Comparison of ENCODE assay signal across 8 mouse cellular contexts in genomic region chr7:122968751-122969150, GRCm38 (mm10). TPM values are rescaled to one million over a fixed set of nuclear protein-coding genes. Genes with fewer than 3 reads are reported as not detected.
DNase-seq lines count a peak whose midpoint lies in the region; ATAC-seq and TF ChIP-seq lines count a peak whose summit lies in the region.

No protein-coding gene starts in this region.

- H3K4me1 ChIP-seq in heart, embryonic 16.5 days (ENCODE audit: control insufficient read depth, insufficient read depth, low read length): peaks cover 20% of the 10 kb centered on the region
- peaks cover 13% of the 10 kb centered on the region for H3K4me1 ChIP-seq in bone marrow macrophage, adult 2 months (ENCODE audit: control insufficient read depth, insufficient read depth, low read length)
- H3K4me1 ChIP-seq in hindbrain, postnatal 0 days (ENCODE audit: insufficient read depth, low read length): peaks cover 12% of the 10 kb centered on the region; the same call in 1 of the 2 replicates
- no peaks in the 10 kb centered on the region for H3K4me1 ChIP-seq in midbrain, postnatal 0 days (ENCODE audit: insufficient read depth, low read length)

- no peak for ATAC-seq in heart, embryonic 16.5 days (replicated peaks; ENCODE audit: extremely low read depth, insufficient read depth, low FRiP score)
- no peak for ATAC-seq in hindbrain, postnatal 0 days
- ATAC-seq in midbrain, postnatal 0 days (ENCODE audit: low FRiP score): no peak
- ATAC-seq in cerebellum, adult (ENCODE audit: insufficient number of reproducible peaks, low FRiP score, low TSS enrichment): no peak

- no peaks in the 10 kb centered on the region for H3K9me3 ChIP-seq in heart, embryonic 16.5 days (replicated peaks; ENCODE audit: control insufficient read depth, low read length)
- H3K9me3 ChIP-seq in hindbrain, postnatal 0 days (ENCODE audit: low read length): no peaks in the 10 kb centered on the region
- no peaks in the 10 kb centered on the region for H3K9me3 ChIP-seq in midbrain, postnatal 0 days (ENCODE audit: low read length)

- no peaks in the 10 kb centered on the region for H3K27me3 ChIP-seq in heart, embryonic 16.5 days (ENCODE audit: control insufficient read depth, insufficient read depth, low read length)
- no peaks in the 10 kb centered on the region for H3K27me3 ChIP-seq in hindbrain, postnatal 0 days (ENCODE audit: insufficient read depth, low read length)
- no peaks in the 10 kb centered on the region for H3K27me3 ChIP-seq in midbrain, postnatal 0 days (ENCODE audit: insufficient read depth, low read length)

- peak overlapping the region; percentile 72 for H3K4me2 ChIP-seq in heart, embryonic 16.5 days (ENCODE audit: low read depth, low read length)
- peak overlapping the region; percentile 89 for H3K4me2 ChIP-seq in hindbrain, postnatal 0 days (ENCODE audit: low read depth, low read length)
- peak overlapping the region; percentile 49 for H3K4me2 ChIP-seq in midbrain, postnatal 0 days (ENCODE audit: low read depth, low read length, poor library complexity, severe bottlenecking)

- 53% methylated on average over 4 of the region's 4 CpGs for WGBS in heart, embryonic 16.5 days
- 44% methylated on average over 4 of the region's 4 CpGs for WGBS in hindbrain, postnatal 0 days
- WGBS in midbrain, postnatal 0 days: 44% methylated on average over 4 of the region's 4 CpGs

- H3K36me3 ChIP-seq in heart, embryonic 16.5 days (ENCODE audit: control insufficient read depth, insufficient read depth): no peaks in the 10 kb centered on the region
- no peaks in the 10 kb centered on the region for H3K36me3 ChIP-seq in hindbrain, postnatal 0 days (ENCODE audit: insufficient read depth, low read length)
- H3K36me3 ChIP-seq in midbrain, postnatal 0 days (ENCODE audit: insufficient read depth, low read length): no peaks in the 10 kb centered on the region

- H3K9ac ChIP-seq in heart, embryonic 16.5 days (ENCODE audit: low read length): no peak overlapping the region; the same call in 1 of the 2 replicates
- H3K9ac ChIP-seq in hindbrain, postnatal 0 days (replicated peaks; ENCODE audit: low read length): no peak overlapping the region
- H3K9ac ChIP-seq in midbrain, postnatal 0 days (replicated peaks; ENCODE audit: low read length, poor library complexity, severe bottlenecking): 0 out of 2 replicates have a peak overlapping the region, but pooled peaks have one; percentile 100

- no peak for TF ChIP-seq POLR2A in bone marrow macrophage, adult 2 months (IDR thresholded peaks at IDR 0.05; ENCODE audit: borderline replicate concordance, low read depth, low read length)

- H3K27ac ChIP-seq in heart, embryonic 16.5 days (ENCODE audit: low read length): no peak overlapping the region
- H3K27ac ChIP-seq in bone marrow macrophage, adult 2 months (ENCODE audit: insufficient read depth, low read depth, low read length): no peak overlapping the region
- no peak overlapping the region for H3K27ac ChIP-seq in hindbrain, postnatal 0 days
- peak overlapping the region; percentile 95; the same call in 1 of the 2 replicates for H3K27ac ChIP-seq in midbrain, postnatal 0 days (ENCODE audit: low read depth, low read length)

- no peak for TF ChIP-seq CTCF in bone marrow macrophage, adult 2 months (IDR thresholded peaks at IDR 0.05; ENCODE audit: low read depth, low read length)
- TF ChIP-seq CTCF in hindbrain, postnatal 0 days (IDR thresholded peaks at IDR 0.05; ENCODE audit: low read depth): 0 out of 2 replicates have a peak, but pooled peaks have one; percentile 6
- TF ChIP-seq CTCF in midbrain, postnatal 0 days (IDR thresholded peaks at IDR 0.05): peak; percentile 48

- H3K4me3 ChIP-seq in heart, embryonic 16.5 days (ENCODE audit: low read length): no peak overlapping the region
- H3K4me3 ChIP-seq in bone marrow macrophage, adult 2 months (ENCODE audit: insufficient read depth, low read length): peak overlapping the region; percentile 84; the same call in 1 of the 2 replicates
- H3K4me3 ChIP-seq in hindbrain, postnatal 0 days (ENCODE audit: low read length): peak overlapping the region; percentile 100
- H3K4me3 ChIP-seq in midbrain, postnatal 0 days (ENCODE audit: low read depth, low read length): peak overlapping the region; percentile 88

- DNase-seq in heart, adult 18-20 months: no peak
- peak; percentile 30 for DNase-seq in hindbrain, postnatal 0 days (ENCODE audit: low spot score)
- peak; percentile 22 for DNase-seq in midbrain, postnatal 0 days (ENCODE audit: low spot score)
- no peak for DNase-seq in spleen, postnatal 4 days (ENCODE audit: low spot score in 2 of 2)
- DNase-seq in adrenal gland, adult 2 months: no peak

RNA-seq across cellular contexts. Expression of gene Rbbp6, which starts 3.3 kb away (rescaled TPM):
- polyA plus RNA-seq in heart, embryonic 16.5 days (2015; fragmentation: Nextera tagmentation; extraction: Ambion mirVana): 16.5 and 17.2 TPM in 2 replicates
- total RNA-seq in heart, adult 18-20 months (2021): 10 to 100 TPM; 26.6 to 34.3 TPM
- 53.5 and 55.8 TPM in 2 replicates for polyA plus RNA-seq in bone marrow macrophage, adult 2 months (2012; ENCODE audit: insufficient read depth, insufficient read length, missing spikeins)
- total RNA-seq in hindbrain, postnatal 0 days (2014; rRNA removed): 27.0 and 39.4 TPM in 2 replicates
- polyA plus RNA-seq in hindbrain, postnatal 0 days (2015; fragmentation: Nextera tagmentation; extraction: Ambion mirVana): 18.3 and 20.0 TPM in 2 replicates
- 33.7 and 42.9 TPM in 2 replicates for total RNA-seq in midbrain, postnatal 0 days (2014; rRNA removed)
- 17.3 and 22.9 TPM in 2 replicates for polyA plus RNA-seq in midbrain, postnatal 0 days (2015; fragmentation: Nextera tagmentation; extraction: Ambion mirVana)
- total RNA-seq in adrenal gland, adult 2 months (2021): 10 to 100 TPM; 43.8 to 82.9 TPM
- polyA plus RNA-seq in adrenal gland, adult 2 months (2012; rRNA removed): 5.5 and 8.0 TPM in 2 replicates

Comparison
In these comparisons a context has a peak if more than half of its experiments do, and no peak if none do; other contexts are left out.
1. DNase-seq: peak in hindbrain, postnatal 0 days (single experiment) and midbrain, postnatal 0 days (single experiment); none in heart, adult 18-20 months (0 of 2), spleen, postnatal 4 days (0 of 2) and adrenal gland, adult 2 months (single experiment).
2. Peak in every context shown above with its lines, with median percentiles within 50 percentile points of each other: H3K4me2 ChIP-seq.